Mouse (Mus musculus) 3T3-L1 (cell line): ENCODE data around the gene Rrp1.

ENCODE experiments used
- DNase-seq: peaks from one replicate; pipeline ENCODE4 v3.0.0-alpha.2; 2015; ENCODE audit warnings: low read depth, low spot score

Rrp1 gene

GRCm38 (mm10) chr10:78350796-78351556 is 61.9 kb downstream of the Rrp1 start:
- peak; percentile 45 for DNase-seq
